Comparison of ENCODE assay signal across 7 mouse cellular contexts in genomic region chr1:96872361-96872693, GRCm38 (mm10). TPM values are rescaled to one million over a fixed set of nuclear protein-coding genes. Genes with fewer than 3 reads are reported as not detected.
DNase-seq lines count a peak whose midpoint lies in the region; ATAC-seq and TF ChIP-seq lines count a peak whose summit lies in the region.

No protein-coding gene starts in this region.

- H3K27me3 ChIP-seq in neural tube, embryonic 11.5 days (ENCODE audit: control insufficient read depth, insufficient read depth, low read length), result peaks cover 4% of the 10 kb centered on the region; the same call in 1 of the 2 replicates
- no peaks in the 10 kb centered on the region for H3K27me3 ChIP-seq in forebrain, embryonic 14.5 days (replicated peaks; ENCODE audit: control insufficient read depth, insufficient read depth, low read length)
- peaks cover 25% of the 10 kb centered on the region for H3K27me3 ChIP-seq in limb, embryonic 12.5 days
- 0 out of 2 replicates have a peak, but pooled peaks cover 2% of the 10 kb centered on the region for H3K27me3 ChIP-seq in small intestine, adult 2 months (ENCODE audit: control insufficient read depth, insufficient read depth, low read length)

- peak overlapping the region; percentile 78 for H3K4me2 ChIP-seq in neural tube, embryonic 11.5 days (ENCODE audit: low read depth)
- peak overlapping the region; percentile 94 for H3K4me2 ChIP-seq in forebrain, embryonic 14.5 days (ENCODE audit: low read length)
- peak overlapping the region; percentile 92 for H3K4me2 ChIP-seq in limb, embryonic 12.5 days

- no peaks in the 10 kb centered on the region for H3K36me3 ChIP-seq in neural tube, embryonic 11.5 days (ENCODE audit: control insufficient read depth, insufficient read depth, low read length)
- no peaks in the 10 kb centered on the region for H3K36me3 ChIP-seq in forebrain, embryonic 14.5 days (ENCODE audit: control insufficient read depth, insufficient read depth, low read length)
- H3K36me3 ChIP-seq in limb, embryonic 12.5 days, result no peaks in the 10 kb centered on the region
- no peaks in the 10 kb centered on the region for H3K36me3 ChIP-seq in small intestine, adult 2 months (ENCODE audit: control insufficient read depth, insufficient read depth, low read length)

- H3K4me3 ChIP-seq in neural tube, embryonic 11.5 days (ENCODE audit: low read depth, low read length), result peak overlapping the region; percentile 46
- peak overlapping the region; percentile 55 for H3K4me3 ChIP-seq in forebrain, embryonic 14.5 days (ENCODE audit: low read depth, low read length)
- H3K4me3 ChIP-seq in limb, embryonic 12.5 days (replicated peaks), result peak overlapping the region; percentile 52
- H3K4me3 ChIP-seq in small intestine, adult 2 months (ENCODE audit: low read depth, low read length), result peak overlapping the region; percentile 51

- H3K4me1 ChIP-seq in neural tube, embryonic 11.5 days (ENCODE audit: control insufficient read depth, insufficient read depth, low read length), result no peaks in the 10 kb centered on the region
- 0 out of 2 replicates have a peak, but pooled peaks cover 2% of the 10 kb centered on the region for H3K4me1 ChIP-seq in forebrain, embryonic 14.5 days (ENCODE audit: control insufficient read depth, insufficient read depth, low read length)
- H3K4me1 ChIP-seq in limb, embryonic 12.5 days (replicated peaks), result peaks cover 6% of the 10 kb centered on the region; the same call in 1 of the 2 replicates
- H3K4me1 ChIP-seq in small intestine, adult 2 months (ENCODE audit: control insufficient read depth, insufficient read depth, insufficient read length, low read length), result peaks cover 8% of the 10 kb centered on the region

- H3K9ac ChIP-seq in neural tube, embryonic 11.5 days (ENCODE audit: low read length), result peak overlapping the region; percentile 49; the same call in 1 of the 2 replicates
- peak overlapping the region; percentile 62 for H3K9ac ChIP-seq in forebrain, embryonic 14.5 days (ENCODE audit: low read length)
- H3K9ac ChIP-seq in limb, embryonic 12.5 days (replicated peaks), result peak overlapping the region; percentile 40

- H3K27ac ChIP-seq in neural tube, embryonic 11.5 days (ENCODE audit: low read depth, low read length), result no peak overlapping the region
- H3K27ac ChIP-seq in forebrain, embryonic 14.5 days (ENCODE audit: low read depth, low read length), result no peak overlapping the region
- no peak overlapping the region for H3K27ac ChIP-seq in limb, embryonic 12.5 days
- H3K27ac ChIP-seq in small intestine, adult 2 months (ENCODE audit: insufficient read depth, low read depth, low read length), result no peak overlapping the region

- no peak for ATAC-seq in neural tube, embryonic 11.5 days (ENCODE audit: insufficient read depth, low FRiP score, low TSS enrichment)
- ATAC-seq in forebrain, embryonic 14.5 days, result no peak
- no peak for ATAC-seq in limb, embryonic 12.5 days (ENCODE audit: insufficient number of reproducible peaks, insufficient read depth, low FRiP score, low TSS enrichment, low read depth)

- no peak for DNase-seq in neural tube, embryonic 11.5 days (ENCODE audit: low spot score)
- DNase-seq in neural tube, embryonic 10.5 days (ENCODE audit: extremely low spot score, low spot score), result no peak
- DNase-seq in forebrain, embryonic 14.5 days (ENCODE audit: low spot score), result no peak
- no peak for DNase-seq in adipocyte (ENCODE audit: low spot score)
- DNase-seq in spleen, adult 12 weeks (ENCODE audit: low spot score), result no peak

- no peak for TF ChIP-seq CTCF in small intestine, adult 2 months (IDR thresholded peaks at IDR 0.05; ENCODE audit: extremely low read depth, insufficient read length, insufficient replicate concordance, low read depth, low read length)

- 3% methylated on average over 10 of the region's 10 CpGs for WGBS in neural tube, embryonic 11.5 days
- WGBS in forebrain, embryonic 14.5 days, result 4% methylated on average over 10 of the region's 10 CpGs
- WGBS in limb, embryonic 12.5 days, result 2% methylated on average over 10 of the region's 10 CpGs
- under 1% methylated on average over 10 of the region's 10 CpGs for WGBS in small intestine, adult 2 months

- no peaks in the 10 kb centered on the region for H3K9me3 ChIP-seq in neural tube, embryonic 11.5 days (ENCODE audit: control insufficient read depth, low read length)
- no peaks in the 10 kb centered on the region for H3K9me3 ChIP-seq in forebrain, embryonic 14.5 days (replicated peaks; ENCODE audit: control insufficient read depth, low read length)
- H3K9me3 ChIP-seq in limb, embryonic 12.5 days, result no peaks in the 10 kb centered on the region

- no peak for TF ChIP-seq POLR2A in small intestine, adult 2 months (IDR thresholded peaks at IDR 0.05; ENCODE audit: low read depth, low read length)

RNA-seq across cellular contexts. Expression of gene Slco4c1, which starts 0.4 kb away (rescaled TPM):
- not detected in 2 replicates for polyA plus RNA-seq in neural tube, embryonic 11.5 days (2014; fragmentation: Nextera tagmentation; extraction: Ambion mirVana)
- polyA plus RNA-seq in forebrain, embryonic 14.5 days (2014; fragmentation: Nextera tagmentation; extraction: Ambion mirVana), result 0.19 and 0.47 TPM in 2 replicates
- 0.04 TPM in 1 of 2 replicates, not detected in the other for polyA plus RNA-seq in limb, embryonic 12.5 days (2016; fragmentation: Nextera tagmentation; extraction: Ambion mirVana)
- 0.03 and 0.06 TPM in 2 replicates for polyA plus RNA-seq in small intestine, adult 2 months (2012; rRNA removed)
